Mouse (Mus musculus) hindbrain, embryonic 15.5 days (tissue): ENCODE data around the gene Hck. TPM values are rescaled to one million over a fixed set of nuclear protein-coding genes. Genes with fewer than 3 reads are reported as not detected.

Source experiments
- ATAC-seq: fragments of 200-750 bp; cut with Nextera tagmentation; 2 replicates; pipeline ENCODE4 v1.8.0; 2017; ENCODE audit warnings: low read depth, moderate number of reproducible peaks, moderate TSS enrichment; ENCODE audit not compliant: low FRiP score
- H3K27ac ChIP-seq: fragments of 300-500 bp; sonication (generic); replicated peaks from 2 replicates; pipeline ENCODE4 v1.5.1; 2015; ENCODE audit warnings: mild to moderate bottlenecking, inconsistent platforms
- H3K27me3 ChIP-seq: fragments of 300-500 bp; sonication (generic); 2 replicates; pipeline ENCODE4 v1.6.1; 2015; ENCODE audit warnings: control low read depth, inconsistent platforms
- H3K36me3 ChIP-seq: fragments of 300-500 bp; sonication (generic); 2 replicates; pipeline ENCODE4 v1.6.1; 2015; ENCODE audit warnings: control low read depth, inconsistent platforms
- H3K4me1 ChIP-seq: fragments of 300-500 bp; sonication (generic); replicated peaks from 2 replicates; pipeline ENCODE4 v1.6.1; 2015; ENCODE audit warnings: control low read depth, inconsistent platforms
- H3K4me2 ChIP-seq: fragments of 300-500 bp; sonication (generic); 2 replicates; pipeline ENCODE4 v1.6.1; 2015; ENCODE audit warnings: moderate library complexity, mild to moderate bottlenecking, inconsistent platforms
- H3K4me3 ChIP-seq: fragments of 300-500 bp; sonication (generic); 2 replicates; pipeline ENCODE4 v1.5.1; 2015; ENCODE audit warnings: mild to moderate bottlenecking, inconsistent platforms
- H3K9ac ChIP-seq: fragments of 300-500 bp; sonication (generic); 2 replicates; pipeline ENCODE4 v1.6.1; 2015; ENCODE audit warnings: inconsistent platforms
- H3K9me3 ChIP-seq: fragments of 300-500 bp; sonication (generic); 2 replicates; pipeline ENCODE4 v1.6.1; 2016; ENCODE audit warnings: control low read depth, inconsistent platforms
- WGBS: fragments of 180-500 bp; shearing (Covaris S2); methylation state at CpG from one replicate; pipeline ENCODE4 v1.1.7; 2015; 5-methylcytosine and 5-hydroxymethylcytosine counted together
- polyA plus RNA-seq: library from polyadenylated mRNA; unstranded; fragments of >200 nt; fragmentation: Nextera tagmentation; extraction: Ambion mirVana; gene quantifications from 2 replicates; pipeline ENCODE4 v1.2.1, GENCODE M21; 2015

Gene Hck
- 3.7 and 4.4 TPM in 2 replicates for polyA plus RNA-seq

GRCm38 (mm10) chr2:153108313-153109264 is at the start of gene Hck:
Gene Hck (plus strand): TSS chr2:153108468.
- peak within 1 kb of the TSS; percentile 41 for H3K4me3 ChIP-seq
- 3% methylated on average over 51 of the region's 52 CpGs for WGBS
- peaks cover 45% of the 10 kb centered on the region for H3K27me3 ChIP-seq
- ATAC-seq: peak; percentile 59
- H3K27ac ChIP-seq: no peak within 1 kb of the TSS
- H3K4me1 ChIP-seq: peaks cover 17% of the 10 kb centered on the region
- peak within 1 kb of the TSS; percentile 33 for H3K9ac ChIP-seq
- no peaks in the 10 kb centered on the region for H3K36me3 ChIP-seq
- H3K4me2 ChIP-seq: peak within 1 kb of the TSS; percentile 67
- no peaks in the 10 kb centered on the region for H3K9me3 ChIP-seq

- Histone ChIP-seq H3K4me2 (no peak overlapping the region), H3K9me3 (no peaks in the 10 kb centered on the region), H3K9ac (no peak overlapping the region), H3K27ac (no peak overlapping the region), H3K4me1 (peaks cover 5% of the 10 kb centered on the region; the same call in 1 of the 2 replicates), H3K36me3 (no peaks in the 10 kb centered on the region), H3K4me3 (no peak overlapping the region), H3K27me3 (no peaks in the 10 kb centered on the region)
- ATAC-seq: no peak
- 90% methylated on average over 7 of the region's 7 CpGs for WGBS
Observed at GRCm38 (mm10) chr2:153060216-153060615, 48.1 kb upstream of the Hck start.

GRCm38 (mm10) chr2:153063394-153063793 is 44.9 kb upstream of the Hck start:
- peaks cover 5% of the 10 kb centered on the region; the same call in 1 of the 2 replicates for H3K4me1 ChIP-seq
- WGBS: 49% methylated on average over 3 of the region's 3 CpGs
- H3K27me3 ChIP-seq: 0 out of 2 replicates have a peak, but pooled peaks cover 4% of the 10 kb centered on the region
- ATAC-seq: no peak
- H3K9me3 ChIP-seq: no peaks in the 10 kb centered on the region
- no peak overlapping the region for H3K9ac ChIP-seq
- H3K4me2 ChIP-seq: no peak overlapping the region
- H3K27ac ChIP-seq: peak overlapping the region; percentile 37; the same call in 1 of the 2 replicates
- no peaks in the 10 kb centered on the region for H3K36me3 ChIP-seq
- H3K4me3 ChIP-seq: no peak overlapping the region

GRCm38 (mm10) chr2:153064190-153064970 is 43.9 kb upstream of the Hck start:
- ATAC-seq: no peak
- Histone ChIP-seq H3K27me3 (peaks cover 9% of the 10 kb centered on the region; the same call in 1 of the 2 replicates), H3K27ac (no peak overlapping the region), H3K4me1 (peaks cover 5% of the 10 kb centered on the region; the same call in 1 of the 2 replicates), H3K9ac (no peak overlapping the region), H3K9me3 (no peaks in the 10 kb centered on the region), H3K4me2 (no peak overlapping the region), H3K4me3 (no peak overlapping the region), H3K36me3 (no peaks in the 10 kb centered on the region)
- WGBS: 76% methylated on average over 9 of the region's 9 CpGs

- peaks cover 24% of the 10 kb centered on the region for H3K27me3 ChIP-seq
- H3K9me3 ChIP-seq: no peaks in the 10 kb centered on the region
- no peak within 1 kb of the TSS for H3K4me3 ChIP-seq
- no peak within 1 kb of the TSS for H3K27ac ChIP-seq
- H3K36me3 ChIP-seq: no peaks in the 10 kb centered on the region
- ATAC-seq: no peak
- no peak within 1 kb of the TSS for H3K9ac ChIP-seq
- H3K4me2 ChIP-seq: no peak within 1 kb of the TSS
- WGBS: 60% methylated on average over 12 of the region's 12 CpGs
- H3K4me1 ChIP-seq: peaks cover 10% of the 10 kb centered on the region; the same call in 1 of the 2 replicates
Observed at GRCm38 (mm10) chr2:153065747-153066508, 42.3 kb upstream of the Hck start, which contains the start of gene Ccm2l. Gene Ccm2l (plus strand): TSS chr2:153065955.

GRCm38 (mm10) chr2:153066991-153067390 is 41.3 kb upstream of the Hck start:
- no peak overlapping the region for H3K4me2 ChIP-seq
- no peak overlapping the region for H3K9ac ChIP-seq
- peaks cover 35% of the 10 kb centered on the region for H3K27me3 ChIP-seq
- no peaks in the 10 kb centered on the region for H3K9me3 ChIP-seq
- 46% methylated on average over 6 of the region's 6 CpGs for WGBS
- H3K36me3 ChIP-seq: no peaks in the 10 kb centered on the region
- H3K4me3 ChIP-seq: no peak overlapping the region
- H3K4me1 ChIP-seq: peaks cover 16% of the 10 kb centered on the region; the same call in 1 of the 2 replicates
- no peak overlapping the region for H3K27ac ChIP-seq
- no peak for ATAC-seq

GRCm38 (mm10) chr2:153070762-153071490 is 37.3 kb upstream of the Hck start:
- no peak overlapping the region for H3K9ac ChIP-seq
- 9% methylated on average over 23 of the region's 23 CpGs for WGBS
- H3K4me3 ChIP-seq: peak overlapping the region; percentile 17; the same call in 1 of the 2 replicates
- H3K4me2 ChIP-seq: peak overlapping the region; percentile 35
- no peak overlapping the region for H3K27ac ChIP-seq
- H3K4me1 ChIP-seq: peaks cover 12% of the 10 kb centered on the region; the same call in 1 of the 2 replicates
- H3K36me3 ChIP-seq: no peaks in the 10 kb centered on the region
- no peaks in the 10 kb centered on the region for H3K9me3 ChIP-seq
- H3K27me3 ChIP-seq: peaks cover 52% of the 10 kb centered on the region
- no peak for ATAC-seq

- 5% methylated on average over 64 of the region's 67 CpGs for WGBS
- Histone ChIP-seq H3K27ac (no peak overlapping the region), H3K36me3 (no peaks in the 10 kb centered on the region), H3K9ac (peak overlapping the region; percentile 17; the same call in 1 of the 2 replicates), H3K9me3 (no peaks in the 10 kb centered on the region), H3K4me2 (peak overlapping the region; percentile 57), H3K4me1 (peaks cover 12% of the 10 kb centered on the region; the same call in 1 of the 2 replicates), H3K27me3 (peaks cover 52% of the 10 kb centered on the region), H3K4me3 (peak overlapping the region; percentile 31)
- no peak for ATAC-seq
Observed at GRCm38 (mm10) chr2:153071491-153072184, 36.6 kb upstream of the Hck start.

- Histone ChIP-seq H3K36me3 (no peaks in the 10 kb centered on the region), H3K4me2 (no peak overlapping the region), H3K9ac (no peak overlapping the region), H3K4me1 (peaks cover 12% of the 10 kb centered on the region; the same call in 1 of the 2 replicates), H3K27ac (no peak overlapping the region), H3K27me3 (peaks cover 41% of the 10 kb centered on the region), H3K9me3 (no peaks in the 10 kb centered on the region), H3K4me3 (no peak overlapping the region)
- 87% methylated on average over 10 of the region's 10 CpGs for WGBS
- ATAC-seq: no peak
Observed at GRCm38 (mm10) chr2:153074651-153075050, 33.6 kb upstream of the Hck start.

- no peak for ATAC-seq
- Histone ChIP-seq H3K4me2 (no peak overlapping the region), H3K36me3 (no peaks in the 10 kb centered on the region), H3K4me3 (no peak overlapping the region), H3K4me1 (peaks cover 8% of the 10 kb centered on the region; the same call in 1 of the 2 replicates), H3K27me3 (peaks cover 28% of the 10 kb centered on the region), H3K9me3 (no peaks in the 10 kb centered on the region), H3K9ac (no peak overlapping the region), H3K27ac (no peak overlapping the region)
- WGBS: 55% methylated on average over 2 of the region's 2 CpGs
Observed at GRCm38 (mm10) chr2:153075961-153076360, 32.3 kb upstream of the Hck start.
